Mouse (Mus musculus): Measurements from ENCODE around the gene Mfsd4b2. TPM values are rescaled to one million over a fixed set of nuclear protein-coding genes. Genes with fewer than 3 reads are reported as not detected.

The Mfsd4b2 gene
- not detected in 2 replicates for polyA plus RNA-seq (2012)

DNA sequence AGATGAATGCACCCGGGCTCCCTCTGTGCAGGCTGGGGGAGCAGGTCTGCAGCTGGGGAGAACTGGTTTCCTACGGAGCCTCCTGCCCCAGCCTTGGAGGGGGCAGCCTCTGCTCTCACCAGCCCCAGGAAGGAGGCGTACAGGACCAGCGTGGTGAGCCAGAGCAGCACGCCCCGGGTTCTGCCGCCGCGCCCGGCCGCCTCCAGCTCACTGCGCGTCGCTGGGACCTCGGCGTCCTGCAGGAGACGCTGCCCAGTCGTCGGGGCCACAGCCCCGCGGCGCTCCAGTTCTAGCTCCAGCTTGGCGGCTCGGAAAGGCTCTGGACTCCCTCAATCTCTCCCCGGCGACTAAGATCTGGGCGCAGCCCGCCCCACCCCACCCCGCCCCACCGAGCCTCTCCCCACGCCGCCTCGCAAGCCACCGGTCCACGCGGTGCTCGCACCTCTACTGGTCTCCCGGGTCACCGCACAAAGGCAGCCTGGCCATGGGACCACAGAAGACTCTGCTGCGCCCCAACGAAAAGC lies at the start of gene Mfsd4b2:
Mfsd4b2 (minus strand) TSS at position 308 of the 524 bp plus-strand sequence.
- no peak for TF ChIP-seq GATA1 (IDR thresholded peaks at IDR 0.05; ENCODE audit: low read length)

DNA sequence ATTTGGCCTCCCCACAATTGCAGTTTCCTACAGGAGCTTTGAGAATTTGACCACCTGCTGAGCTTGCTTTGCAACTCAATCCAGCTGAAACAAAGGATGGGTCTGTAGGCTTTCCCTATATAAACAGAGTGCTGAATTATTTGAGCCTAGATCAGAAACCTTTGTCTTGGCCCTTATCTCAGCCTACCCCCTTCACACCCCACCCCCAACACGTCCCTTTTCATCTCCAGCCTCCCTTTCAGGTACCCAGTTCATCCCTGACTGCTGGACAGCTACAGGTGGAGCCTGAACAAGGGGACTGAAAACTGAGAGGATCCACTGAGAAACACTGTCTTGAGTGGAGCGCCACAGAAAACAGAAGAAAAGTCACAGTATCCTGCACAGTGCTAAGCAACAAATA lies 49.0 kb upstream of the Mfsd4b2 start:
- TF ChIP-seq GATA1 (IDR thresholded peaks at IDR 0.05; ENCODE audit: low read length), result no peak

DNA sequence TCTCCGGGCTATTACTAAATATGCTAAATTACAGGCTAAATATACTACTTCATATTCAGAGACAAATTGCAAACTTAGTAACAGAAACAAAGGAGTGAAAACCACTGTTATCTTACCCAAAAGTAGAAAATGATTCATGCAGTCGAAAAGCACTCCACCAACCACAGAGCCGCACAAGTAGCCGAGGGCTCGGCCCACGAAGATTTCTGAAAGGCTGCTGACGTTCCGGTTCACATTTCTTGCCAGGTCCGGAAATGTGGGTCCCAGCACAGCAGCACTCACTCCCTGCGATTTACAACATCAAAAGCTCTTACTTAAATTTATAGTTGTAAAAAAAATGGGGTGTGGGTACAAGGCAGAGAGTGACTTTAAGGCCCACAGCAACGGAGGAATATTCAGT lies 48.3 kb upstream of the Mfsd4b2 start:
- no peak for TF ChIP-seq GATA1 (IDR thresholded peaks at IDR 0.05; ENCODE audit: low read length)

DNA sequence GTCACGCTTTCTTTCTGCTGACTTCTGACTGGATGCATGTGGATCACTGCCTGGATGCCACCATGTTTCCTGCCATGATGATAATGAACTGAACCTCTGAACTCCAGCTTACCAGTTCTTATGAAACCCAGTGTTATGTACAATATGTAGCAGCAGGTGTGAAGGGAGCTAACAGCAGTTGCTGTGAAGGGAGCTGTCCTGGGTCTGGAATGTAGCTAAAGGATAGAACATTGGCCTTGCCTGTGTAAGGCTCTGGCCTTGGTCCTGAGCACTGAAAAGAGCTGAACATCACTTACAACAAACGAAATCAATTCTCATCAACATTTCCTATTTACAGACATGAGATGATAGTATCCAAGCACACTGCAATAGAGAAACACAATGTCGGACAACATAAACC lies 40.8 kb upstream of the Mfsd4b2 start:
- TF ChIP-seq GATA1 (IDR thresholded peaks at IDR 0.05; ENCODE audit: low read length), result no peak

DNA sequence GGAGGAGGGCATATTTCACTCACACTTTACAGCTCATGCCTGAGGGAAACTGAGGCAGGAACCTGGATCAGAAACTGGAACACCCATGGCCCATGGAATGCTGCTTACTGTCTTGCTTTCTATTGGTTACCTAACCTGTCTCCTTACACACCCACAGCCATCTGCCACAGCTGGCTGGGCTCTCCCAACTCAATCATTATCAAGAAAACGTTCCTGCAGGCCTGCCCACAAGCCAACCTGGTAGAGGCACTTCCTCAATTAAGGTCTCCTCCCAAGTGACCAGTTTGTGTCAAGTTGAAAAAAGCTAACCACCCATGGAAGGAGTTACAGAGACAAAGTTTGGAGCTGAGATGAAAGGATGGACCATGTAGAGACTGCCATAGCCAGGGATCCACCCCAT lies 35.2 kb upstream of the Mfsd4b2 start:
- no peak for TF ChIP-seq GATA1 (IDR thresholded peaks at IDR 0.05; ENCODE audit: low read length)

DNA sequence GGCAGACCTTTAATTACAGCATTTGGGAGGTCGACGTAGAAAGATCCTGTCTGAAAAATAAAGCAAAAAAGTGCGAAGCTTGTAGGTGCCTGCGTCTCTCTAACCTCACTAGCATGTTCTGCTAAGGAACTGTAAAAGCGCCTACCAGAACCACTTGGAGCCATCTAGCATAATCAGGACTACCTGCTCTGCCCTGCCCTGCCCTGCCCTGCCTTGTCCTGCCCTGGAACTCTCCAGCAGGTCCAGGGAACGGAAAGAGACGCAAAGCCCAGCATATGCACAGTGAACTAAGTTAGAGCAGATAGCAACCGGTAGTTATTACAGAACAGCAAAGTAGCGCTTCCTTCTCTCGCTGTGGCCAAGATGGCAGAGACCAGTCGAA lies 33.7 kb upstream of the Mfsd4b2 start:
- TF ChIP-seq GATA1 (IDR thresholded peaks at IDR 0.05; ENCODE audit: low read length), result no peak

DNA sequence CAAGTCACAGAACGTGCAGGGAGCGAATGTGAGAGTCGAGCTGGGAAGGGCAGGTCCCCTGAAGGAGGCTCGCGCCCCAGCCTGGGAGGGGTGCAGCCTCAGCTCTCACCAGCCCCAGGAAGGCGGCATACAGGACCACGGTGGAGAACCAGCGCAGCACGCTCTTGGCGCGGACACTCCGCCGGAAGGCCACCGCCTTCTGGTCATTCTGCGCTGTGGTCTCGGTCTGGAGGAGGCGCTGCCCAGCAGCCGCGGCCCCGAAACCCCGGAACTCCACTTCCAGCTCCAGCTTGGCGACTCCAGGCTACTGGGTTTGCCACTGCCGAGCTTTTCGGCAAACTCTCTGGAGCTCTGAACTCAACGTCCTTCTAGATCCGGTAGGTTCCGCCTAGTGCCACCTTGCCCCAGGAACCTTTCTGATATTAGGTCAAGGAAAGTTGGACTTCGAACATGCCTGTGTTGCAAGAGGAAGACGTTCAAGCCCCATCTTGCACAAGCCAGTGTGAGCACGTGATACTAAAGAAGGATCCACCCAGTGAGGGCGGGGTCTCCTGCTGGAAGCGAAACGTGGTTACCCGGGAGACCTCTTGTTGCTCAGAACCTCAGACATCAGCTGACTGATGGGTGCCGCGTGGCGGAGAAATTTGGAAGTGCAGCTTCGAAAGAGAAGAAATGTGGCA lies 33.2 kb upstream of the Mfsd4b2 start, which contains the start of gene Mfsd4b3:
Mfsd4b3 (minus strand) TSS at position 393 of the 680 bp plus-strand sequence.
- TF ChIP-seq GATA1 (IDR thresholded peaks at IDR 0.05; ENCODE audit: low read length), result no peak

DNA sequence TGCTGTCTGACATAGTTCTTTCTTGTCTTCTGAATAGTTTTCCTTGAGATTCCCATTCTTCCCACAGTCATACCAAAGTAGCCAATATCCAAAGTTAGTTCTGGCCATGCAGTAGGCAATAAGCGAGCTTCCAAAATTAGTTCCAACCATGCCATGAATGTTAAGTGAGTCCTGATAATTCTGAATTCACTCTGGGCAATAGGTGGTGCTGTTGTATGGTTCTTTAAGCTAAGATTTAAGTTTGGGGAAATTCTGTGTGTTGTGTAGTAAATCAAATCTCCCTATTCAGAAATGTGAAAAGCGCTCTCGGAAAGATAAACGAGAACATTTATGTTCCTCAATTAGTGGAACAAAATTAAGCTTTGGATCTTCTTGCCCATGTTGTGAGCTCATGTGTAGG lies 31.5 kb upstream of the Mfsd4b2 start:
- TF ChIP-seq GATA1 (IDR thresholded peaks at IDR 0.05; ENCODE audit: low read length), result no peak

DNA sequence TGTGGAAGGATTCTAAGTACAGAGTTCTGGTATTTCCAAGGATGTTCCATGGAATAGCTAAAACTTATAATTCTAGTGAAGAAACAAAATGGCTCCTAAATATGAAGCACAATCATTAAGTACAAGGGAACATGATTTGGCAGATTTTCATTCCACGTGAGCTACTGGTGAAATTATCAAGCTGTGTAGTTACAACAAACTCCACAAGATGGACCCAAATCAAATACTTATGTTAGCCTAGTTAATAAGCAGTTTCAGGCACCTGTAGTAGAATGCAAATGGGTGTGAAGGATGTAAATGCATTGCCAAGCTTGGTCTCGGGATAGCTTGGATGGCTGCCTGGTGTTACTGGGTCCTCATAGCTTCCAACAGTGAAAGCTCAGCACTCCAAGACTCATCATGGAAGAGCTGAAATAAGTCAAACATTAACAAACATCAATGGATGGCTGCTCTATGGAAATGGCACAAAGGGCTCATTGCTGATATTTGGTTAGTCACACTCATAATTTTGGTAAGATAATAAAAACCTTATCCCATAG lies 29.7 kb upstream of the Mfsd4b2 start:
- no peak for TF ChIP-seq GATA1 (IDR thresholded peaks at IDR 0.05; ENCODE audit: low read length)

DNA sequence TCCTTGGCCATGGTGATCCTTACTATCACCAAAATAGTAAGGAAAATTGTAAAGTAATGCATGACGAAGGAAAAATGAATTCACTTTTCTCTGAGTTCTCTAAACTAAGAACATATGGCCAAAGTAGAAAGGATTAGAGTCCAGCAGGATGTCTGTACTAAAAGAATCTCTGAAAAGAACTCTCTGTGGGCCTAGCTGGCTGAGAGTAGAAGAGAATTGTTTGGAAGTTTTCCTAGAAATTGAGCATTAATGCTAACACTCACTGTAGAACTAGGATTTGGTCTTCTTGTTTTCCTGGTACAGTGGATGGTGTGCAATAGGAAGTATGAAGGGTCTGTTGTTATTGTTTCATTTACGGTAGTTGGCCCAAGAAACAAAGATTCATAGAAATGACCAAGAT lies 28.4 kb upstream of the Mfsd4b2 start:
- no peak for TF ChIP-seq GATA1 (IDR thresholded peaks at IDR 0.05; ENCODE audit: low read length)

DNA sequence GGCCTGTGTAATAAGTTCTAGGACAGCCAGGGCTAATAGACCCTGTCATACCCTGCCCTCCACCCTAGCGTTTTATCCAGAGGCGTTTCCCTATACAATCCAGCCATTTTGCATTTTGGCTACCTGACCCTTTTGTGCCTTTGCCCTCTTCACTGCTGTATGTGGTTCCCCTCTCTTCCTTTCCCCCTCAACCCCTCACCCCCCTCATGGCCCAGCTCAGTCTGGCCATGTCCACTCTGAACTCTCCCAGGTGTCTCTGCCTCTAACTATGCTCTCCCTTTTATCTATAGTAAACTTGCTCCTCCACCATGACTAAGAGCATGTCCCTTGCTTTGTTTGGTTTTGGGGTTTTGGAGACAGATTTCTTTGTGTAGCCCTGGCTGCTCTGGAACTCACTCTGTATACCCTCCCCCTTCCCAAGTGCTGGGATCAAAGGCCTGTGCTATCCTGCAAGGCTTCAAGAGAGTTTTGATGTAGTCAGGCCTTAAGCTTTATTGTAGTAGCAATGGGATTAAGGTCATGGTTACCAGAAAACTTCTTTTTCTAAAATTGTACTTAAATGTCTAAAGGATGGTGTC lies 22.7 kb upstream of the Mfsd4b2 start:
- no peak for TF ChIP-seq GATA1 (IDR thresholded peaks at IDR 0.05; ENCODE audit: low read length)

DNA sequence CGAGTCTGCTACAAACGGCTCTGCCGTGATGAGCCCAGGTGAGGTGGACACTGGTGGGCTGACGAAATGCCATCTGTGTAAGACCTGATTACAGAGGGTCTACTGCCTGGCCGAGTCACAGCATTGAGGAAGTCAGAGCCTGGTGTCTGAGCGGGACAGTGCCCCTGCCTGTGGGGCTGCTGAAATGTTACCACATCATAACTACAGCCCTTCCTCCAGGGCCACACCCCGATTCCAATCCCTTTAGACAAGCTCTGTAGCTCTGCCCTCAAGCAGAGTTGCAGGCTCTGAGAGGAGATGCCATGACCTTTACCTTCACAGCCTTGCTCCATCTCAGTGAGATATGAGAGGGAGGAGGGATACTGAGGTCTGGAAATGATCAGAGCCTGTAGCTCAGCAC lies 9.8 kb upstream of the Mfsd4b2 start:
- TF ChIP-seq GATA1 (IDR thresholded peaks at IDR 0.05; ENCODE audit: low read length), result no peak

DNA sequence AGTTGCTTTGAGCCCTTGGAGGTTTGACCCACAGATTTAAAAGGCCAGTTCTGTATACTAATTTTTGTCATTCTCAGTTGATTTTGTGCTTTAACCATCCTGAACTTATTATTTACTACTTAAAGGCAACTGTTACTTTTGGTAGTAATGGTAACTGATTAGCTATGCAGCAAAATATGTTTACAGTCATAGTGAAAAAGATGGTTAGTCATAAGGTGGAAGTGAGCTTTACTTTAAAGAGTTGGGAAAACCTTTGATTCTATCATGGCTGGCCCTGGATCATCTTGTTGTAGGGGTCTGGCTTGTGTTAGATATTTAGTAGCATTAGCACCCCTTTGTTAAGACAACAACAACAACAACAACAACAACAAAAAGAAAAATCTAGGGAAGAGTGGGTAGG lies 14.1 kb downstream of the Mfsd4b2 start:
- no peak for TF ChIP-seq GATA1 (IDR thresholded peaks at IDR 0.05; ENCODE audit: low read length)

DNA sequence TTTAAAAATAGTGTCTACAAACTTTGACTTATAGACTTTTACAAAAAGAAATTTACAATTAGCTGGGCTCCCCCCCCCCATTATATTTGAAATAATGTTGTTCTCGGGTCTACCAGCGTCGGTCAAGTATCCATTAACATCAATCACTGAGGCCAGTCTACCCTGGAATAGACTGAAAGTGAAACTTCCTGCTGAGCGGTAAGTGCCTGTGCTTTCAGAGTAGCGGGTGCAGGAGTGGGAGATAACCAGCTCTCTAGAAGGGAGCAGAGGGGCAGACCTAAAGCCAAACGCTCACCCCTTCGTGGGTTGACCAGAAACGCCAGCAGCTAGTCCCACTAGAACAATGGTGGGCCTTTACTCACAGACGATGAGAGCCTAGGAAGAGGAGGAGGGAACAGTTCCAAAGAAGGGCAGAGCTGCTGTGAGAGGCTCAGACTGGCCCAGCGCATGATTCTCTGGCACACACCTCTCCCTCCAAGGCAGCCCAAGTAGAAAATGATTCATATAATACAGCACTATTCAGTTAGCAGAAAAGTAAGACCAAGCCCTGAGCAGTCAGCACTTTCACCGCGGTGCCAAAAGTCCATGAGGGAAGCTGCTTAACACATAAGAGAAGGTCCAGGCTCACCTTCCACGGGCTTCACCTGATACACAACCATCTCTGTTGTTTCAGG lies 17.8 kb downstream of the Mfsd4b2 start:
- TF ChIP-seq GATA1 (IDR thresholded peaks at IDR 0.05; ENCODE audit: low read length), result no peak

DNA sequence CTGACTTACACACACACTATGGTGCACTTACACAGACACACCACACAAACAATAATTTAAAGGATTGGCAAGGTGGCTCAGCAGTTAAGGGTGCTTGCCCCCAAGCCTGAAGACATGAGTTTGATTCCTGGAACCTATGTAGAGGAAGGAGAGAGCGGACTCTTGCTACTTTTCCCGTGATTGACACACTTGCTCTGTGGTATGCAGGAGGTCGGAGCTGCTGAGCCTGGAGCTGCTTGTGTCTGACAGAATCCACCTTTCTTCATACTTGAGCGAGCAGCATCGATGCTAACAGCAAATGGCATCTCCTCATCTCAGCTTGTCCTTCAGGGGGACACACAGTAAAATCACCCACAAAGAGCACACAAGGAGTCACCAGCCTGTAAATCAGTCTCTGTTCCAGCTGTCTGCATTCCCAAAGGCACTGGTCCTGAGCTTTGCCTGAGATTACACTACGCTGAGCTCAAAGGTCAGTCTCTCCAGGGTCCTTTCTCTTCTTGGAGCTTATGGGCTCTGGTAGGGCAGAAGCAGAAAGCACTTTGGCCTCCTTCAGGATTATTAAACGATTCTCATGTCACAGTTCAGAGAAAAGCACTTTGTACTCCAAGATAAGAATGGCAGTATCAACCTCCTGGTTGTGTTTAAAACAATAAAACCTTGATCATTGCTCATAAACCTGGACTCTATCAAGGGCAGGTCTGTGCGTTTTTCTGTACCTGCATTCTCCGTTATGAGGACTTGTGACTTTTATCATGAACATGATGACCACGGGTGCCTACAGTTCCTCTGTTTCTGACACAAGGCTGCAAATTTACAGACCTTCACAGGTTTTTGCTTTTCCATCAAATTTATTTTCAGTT lies 19.7 kb downstream of the Mfsd4b2 start:
- no peak for TF ChIP-seq GATA1 (IDR thresholded peaks at IDR 0.05; ENCODE audit: low read length)
